Mouse (Mus musculus) midbrain, embryonic 16.5 days (tissue): ENCODE data around the gene Rnf111. TPM values are rescaled to one million over a fixed set of nuclear protein-coding genes. Genes with fewer than 3 reads are reported as not detected.
A peak's percentile ranks its signal among the peaks of the same experiment; 100 is the strongest.

Source experiments
- ATAC-seq: fragments of 200-750 bp; cut with Nextera tagmentation; 2 replicates; pipeline ENCODE4 v1.8.0; 2017; ENCODE audit warnings: moderate TSS enrichment
- H3K27ac ChIP-seq: fragments of 300-500 bp; sonication (generic); 2 replicates; pipeline ENCODE4 v1.5.1; 2014; ENCODE audit warnings: mild to moderate bottlenecking, low read length, mixed read lengths
- H3K27me3 ChIP-seq: fragments of 300-500 bp; sonication (generic); 2 replicates; pipeline ENCODE4 v1.6.1; 2014; ENCODE audit warnings: low read depth, low read length, mixed read lengths; ENCODE audit not compliant: control insufficient read depth, insufficient read depth
- H3K36me3 ChIP-seq: fragments of 300-500 bp; sonication (generic); 2 replicates; pipeline ENCODE4 v1.6.1; 2014; ENCODE audit warnings: mild to moderate bottlenecking, low read length, moderate library complexity, mixed read lengths; ENCODE audit not compliant: control insufficient read depth, insufficient read depth
- H3K4me1 ChIP-seq: fragments of 300-500 bp; sonication (generic); 2 replicates; pipeline ENCODE4 v1.6.1; 2014; ENCODE audit warnings: mild to moderate bottlenecking, low read length, mixed read lengths; ENCODE audit not compliant: control insufficient read depth, insufficient read depth
- H3K4me2 ChIP-seq: fragments of 300-500 bp; sonication (generic); 2 replicates; pipeline ENCODE4 v1.6.1; 2014; ENCODE audit warnings: mild to moderate bottlenecking, low read length, mixed read lengths
- H3K4me3 ChIP-seq: fragments of 300-500 bp; sonication (generic); 2 replicates; pipeline ENCODE4 v1.5.1; 2014; ENCODE audit warnings: low read depth, mild to moderate bottlenecking, low read length, moderate library complexity, mixed read lengths
- H3K9ac ChIP-seq: fragments of 300-500 bp; sonication (generic); 2 replicates; pipeline ENCODE4 v1.6.1; 2014; ENCODE audit warnings: low read depth, low read length, mixed read lengths
- H3K9me3 ChIP-seq: fragments of 300-500 bp; sonication (generic); replicated peaks from 2 replicates; pipeline ENCODE4 v1.6.1; 2014; ENCODE audit warnings: mild to moderate bottlenecking, low read length, mixed read lengths; ENCODE audit not compliant: control insufficient read depth, poor library complexity, severe bottlenecking
- WGBS: fragments of 180-500 bp; shearing (Covaris S2); extraction: QIAGEN DNeasy Blood & Tissue Kit; methylation state at CpG from one replicate; pipeline ENCODE4 v1.1.7; 2014; 5-methylcytosine and 5-hydroxymethylcytosine counted together
- polyA plus RNA-seq: library from polyadenylated mRNA; unstranded; fragments of >200 nt; fragmentation: Nextera tagmentation; extraction: Ambion mirVana; gene quantifications from 2 replicates; pipeline ENCODE4 v1.2.1, GENCODE M21; 2015

Rnf111 gene
- polyA plus RNA-seq, 1 experiment from 2014 or later: 28.9 TPM

DNA sequence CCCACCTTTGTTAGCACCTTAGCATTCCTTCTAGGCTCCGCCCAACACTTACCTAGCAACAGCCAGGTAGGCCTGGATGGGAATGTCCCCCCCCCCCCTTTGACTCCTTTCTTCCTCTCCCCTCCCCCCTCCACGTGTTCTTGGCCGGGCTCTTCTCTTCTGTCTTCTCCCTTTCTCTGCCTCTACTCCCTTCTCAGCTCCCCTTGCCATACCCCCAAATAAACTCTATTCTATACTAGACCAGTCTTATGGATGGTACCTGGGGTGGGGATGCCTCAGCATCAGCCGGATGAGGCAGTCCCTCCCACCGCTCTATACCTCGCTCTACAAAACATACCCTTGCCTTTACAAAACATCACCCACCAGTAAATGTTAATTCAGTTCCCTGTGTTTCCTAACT, 38.1 kb upstream of the Rnf111 start:
- ATAC-seq: no peak
- no peaks in the 10 kb centered on the region for H3K9me3 ChIP-seq
- peak overlapping the region; percentile 93 for H3K9ac ChIP-seq
- peaks cover 21% of the 10 kb centered on the region for H3K4me1 ChIP-seq
- H3K27me3 ChIP-seq: no peaks in the 10 kb centered on the region
- H3K4me2 ChIP-seq: peak overlapping the region; percentile 83
- H3K4me3 ChIP-seq: peak overlapping the region; percentile 95
- WGBS: 8% methylated on average over 6 of the region's 6 CpGs
- no peaks in the 10 kb centered on the region for H3K36me3 ChIP-seq
- H3K27ac ChIP-seq: no peak overlapping the region

DNA sequence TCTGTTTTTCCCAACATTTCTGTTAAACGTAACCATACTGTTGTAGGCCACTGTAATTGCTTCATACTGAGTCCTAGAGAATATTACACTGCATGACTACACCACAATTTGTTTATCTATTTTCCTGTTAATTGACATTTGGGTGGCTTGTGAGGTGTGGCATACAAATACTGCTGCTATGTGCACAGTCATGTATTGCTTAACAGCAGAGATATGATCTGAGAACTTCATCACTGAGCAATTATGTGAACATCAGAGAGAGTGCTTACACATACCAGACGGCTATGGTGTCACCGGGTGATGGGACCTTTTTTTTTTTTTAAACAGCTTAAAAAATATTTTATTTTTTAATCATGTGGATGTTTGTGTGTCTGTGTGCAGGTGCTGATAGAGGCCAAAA, 29.8 kb upstream of the Rnf111 start:
- H3K4me1 ChIP-seq: no peaks in the 10 kb centered on the region
- no peak overlapping the region for H3K27ac ChIP-seq
- H3K36me3 ChIP-seq: no peaks in the 10 kb centered on the region
- no peak overlapping the region for H3K4me2 ChIP-seq
- no peaks in the 10 kb centered on the region for H3K27me3 ChIP-seq
- no peak overlapping the region for H3K9ac ChIP-seq
- no peaks in the 10 kb centered on the region for H3K9me3 ChIP-seq
- 88% methylated on average over 3 of the region's 3 CpGs for WGBS
- ATAC-seq: no peak
- no peak overlapping the region for H3K4me3 ChIP-seq

GRCm38 (mm10) chr9:70524366-70524765, 20.8 kb upstream of the Rnf111 start:
- ATAC-seq: no peak
- H3K4me1 ChIP-seq: no peaks in the 10 kb centered on the region
- 91% methylated on average over 7 of the region's 7 CpGs for WGBS
- no peaks in the 10 kb centered on the region for H3K9me3 ChIP-seq
- H3K9ac ChIP-seq: no peak overlapping the region
- no peak overlapping the region for H3K4me2 ChIP-seq
- H3K27me3 ChIP-seq: no peaks in the 10 kb centered on the region
- no peak overlapping the region for H3K4me3 ChIP-seq
- no peak overlapping the region for H3K27ac ChIP-seq
- no peaks in the 10 kb centered on the region for H3K36me3 ChIP-seq

- Histone ChIP-seq H3K36me3 (no peaks in the 10 kb centered on the region), H3K27ac (no peak overlapping the region), H3K4me1 (no peaks in the 10 kb centered on the region), H3K9ac (no peak overlapping the region), H3K4me2 (no peak overlapping the region), H3K9me3 (no peaks in the 10 kb centered on the region), H3K27me3 (no peaks in the 10 kb centered on the region), H3K4me3 (no peak overlapping the region)
- 97% methylated on average over 3 of the region's 3 CpGs for WGBS
- no peak for ATAC-seq
These were observed 20.3 kb upstream of the Rnf111 start for GRCm38 (mm10) chr9:70523813-70524212.

GRCm38 (mm10) chr9:70520651-70521050, 17.1 kb upstream of the Rnf111 start:
- ATAC-seq: no peak
- no peaks in the 10 kb centered on the region for H3K4me1 ChIP-seq
- no peaks in the 10 kb centered on the region for H3K9me3 ChIP-seq
- no peaks in the 10 kb centered on the region for H3K27me3 ChIP-seq
- no peak overlapping the region for H3K4me3 ChIP-seq
- WGBS: 86% methylated on average over 3 of the region's 3 CpGs
- no peak overlapping the region for H3K4me2 ChIP-seq
- H3K9ac ChIP-seq: no peak overlapping the region
- no peaks in the 10 kb centered on the region for H3K36me3 ChIP-seq
- no peak overlapping the region for H3K27ac ChIP-seq

GRCm38 (mm10) chr9:70511681-70512080, 8.2 kb upstream of the Rnf111 start:
- no peak overlapping the region for H3K4me3 ChIP-seq
- 89% methylated on average over 7 of the region's 7 CpGs for WGBS
- no peak overlapping the region for H3K4me2 ChIP-seq
- H3K27ac ChIP-seq: no peak overlapping the region
- no peaks in the 10 kb centered on the region for H3K27me3 ChIP-seq
- H3K9ac ChIP-seq: no peak overlapping the region
- H3K9me3 ChIP-seq: no peaks in the 10 kb centered on the region
- ATAC-seq: no peak
- no peaks in the 10 kb centered on the region for H3K36me3 ChIP-seq
- H3K4me1 ChIP-seq: no peaks in the 10 kb centered on the region

- ATAC-seq: no peak
- H3K9me3 ChIP-seq: no peaks in the 10 kb centered on the region
- no peaks in the 10 kb centered on the region for H3K4me1 ChIP-seq
- 71% methylated on average over 10 of the region's 10 CpGs for WGBS
- H3K27me3 ChIP-seq: no peaks in the 10 kb centered on the region
- no peak overlapping the region for H3K4me2 ChIP-seq
- H3K9ac ChIP-seq: no peak overlapping the region
- H3K36me3 ChIP-seq: no peaks in the 10 kb centered on the region
- no peak overlapping the region for H3K27ac ChIP-seq
- H3K4me3 ChIP-seq: no peak overlapping the region
These were observed 7.6 kb upstream of the Rnf111 start for GRCm38 (mm10) chr9:70510998-70511583.

DNA sequence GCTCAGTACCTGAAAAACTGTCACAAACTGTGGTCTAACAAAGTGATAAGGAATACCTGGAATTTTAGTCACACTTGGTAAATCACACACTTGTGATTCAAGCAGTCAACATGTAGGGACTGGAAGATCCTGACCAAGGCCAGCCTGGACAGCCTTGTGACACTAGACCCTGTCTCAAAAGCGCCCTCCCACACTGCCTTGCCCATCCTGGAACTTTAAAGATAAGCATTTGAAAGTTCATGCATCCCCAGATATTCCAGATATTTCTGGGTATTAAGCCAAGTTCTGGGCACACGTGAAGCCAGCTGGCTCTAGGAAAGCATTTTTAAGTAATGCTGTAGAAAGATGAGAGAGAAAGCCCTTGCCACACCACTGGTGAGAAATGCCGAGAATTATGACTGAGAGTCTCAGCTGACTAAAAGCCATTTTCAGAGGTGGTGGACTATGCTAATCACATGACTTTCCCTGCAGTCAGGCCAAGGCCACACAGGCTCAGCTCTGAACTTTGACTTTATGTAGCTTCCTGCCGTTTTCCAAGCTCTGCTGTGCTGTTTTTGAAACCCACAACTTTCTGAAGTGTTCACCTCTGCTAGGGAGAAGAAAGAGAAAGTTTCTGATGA, 6.5 kb upstream of the Rnf111 start:
- no peaks in the 10 kb centered on the region for H3K27me3 ChIP-seq
- ATAC-seq: no peak
- 76% methylated on average over 4 of the region's 4 CpGs for WGBS
- H3K9ac ChIP-seq: no peak overlapping the region
- no peak overlapping the region for H3K27ac ChIP-seq
- no peaks in the 10 kb centered on the region for H3K9me3 ChIP-seq
- no peak overlapping the region for H3K4me2 ChIP-seq
- no peaks in the 10 kb centered on the region for H3K36me3 ChIP-seq
- no peaks in the 10 kb centered on the region for H3K4me1 ChIP-seq
- no peak overlapping the region for H3K4me3 ChIP-seq

DNA sequence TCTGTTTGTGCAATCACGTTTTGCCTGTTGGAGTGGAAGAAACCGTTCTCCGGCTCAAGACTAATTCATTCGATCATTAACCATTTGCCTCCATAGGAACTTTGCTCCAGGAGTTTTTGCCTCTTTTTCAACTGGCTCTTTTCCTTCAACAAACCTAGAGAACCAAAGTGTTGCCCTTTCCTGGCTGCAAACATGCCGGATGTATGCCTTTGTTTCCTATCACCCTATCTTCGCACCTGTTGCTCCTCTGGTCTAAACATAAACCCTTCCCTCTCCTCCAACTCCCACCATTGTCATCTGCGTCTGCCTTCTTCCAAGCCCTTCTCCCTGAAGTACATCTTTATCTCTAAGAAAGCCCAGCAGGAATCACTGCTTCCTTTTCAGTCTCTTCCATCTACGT, 3.3 kb upstream of the Rnf111 start:
- Histone ChIP-seq H3K27ac (no peak overlapping the region), H3K4me1 (peaks cover 12% of the 10 kb centered on the region), H3K9me3 (no peaks in the 10 kb centered on the region), H3K9ac (no peak overlapping the region), H3K4me3 (no peak overlapping the region), H3K4me2 (no peak overlapping the region), H3K27me3 (no peaks in the 10 kb centered on the region), H3K36me3 (no peaks in the 10 kb centered on the region)
- 79% methylated on average over 8 of the region's 8 CpGs for WGBS
- no peak for ATAC-seq
